Mouse (Mus musculus) neural tube, embryonic 10.5 days (tissue): ENCODE measurements around the gene Fyn.

Experiments used
- DNase-seq: peaks from one replicate; pipeline ENCODE4 v3.0.0-alpha.2; 2017; ENCODE audit warnings: low spot score; ENCODE audit errors: extremely low spot score

The Fyn gene

DNA sequence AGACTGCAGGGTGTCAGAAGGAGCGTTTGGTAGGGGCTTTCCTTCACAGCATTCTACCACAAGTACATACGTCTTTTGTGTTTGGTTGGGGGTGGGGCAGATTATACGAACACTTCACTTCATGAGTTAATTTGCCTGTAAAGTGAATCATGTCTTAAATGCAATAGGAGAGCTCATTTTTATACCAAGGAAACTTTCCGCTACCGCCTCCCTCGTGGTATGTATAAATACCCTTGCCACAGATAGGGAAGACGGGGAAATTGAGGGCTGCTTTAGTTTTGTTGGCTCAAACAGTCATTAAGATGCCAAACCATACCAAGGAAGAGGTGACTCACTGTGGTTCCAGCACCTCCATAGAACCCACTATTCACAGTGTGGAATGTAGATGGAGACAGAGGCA is 137.0 kb downstream of the Fyn start:
- DNase-seq = no peak

- DNase-seq = no peak
Observed at GRCm38 (mm10) chr10:39506353-39506752, 137.7 kb downstream of the Fyn start.

- DNase-seq = no peak
Observed at GRCm38 (mm10) chr10:39506831-39507230, 138.2 kb downstream of the Fyn start.

GRCm38 (mm10) chr10:39508801-39509200 is 140.1 kb downstream of the Fyn start:
- DNase-seq = no peak

DNA sequence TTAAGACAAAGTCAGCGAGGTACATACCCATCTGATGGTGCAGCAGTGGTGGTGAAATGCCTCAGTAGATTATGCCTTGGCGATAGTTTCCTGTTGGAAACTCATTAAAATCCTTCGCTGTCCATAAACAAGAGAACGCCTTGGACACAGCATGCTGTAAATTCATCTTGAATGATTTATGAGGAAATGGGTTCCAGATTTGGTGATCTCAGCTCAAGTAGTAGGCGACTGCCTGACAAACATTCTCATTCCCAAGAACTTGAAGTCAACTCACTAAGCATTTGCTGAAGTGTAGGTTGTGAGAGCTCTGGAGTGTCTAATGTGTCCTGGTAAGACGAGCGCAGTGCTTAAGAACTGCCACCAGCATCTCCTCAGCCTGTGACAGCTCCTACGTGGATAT is 141.3 kb downstream of the Fyn start:
- DNase-seq = no peak

GRCm38 (mm10) chr10:39512631-39513314 is 144.1 kb downstream of the Fyn start:
- DNase-seq = no peak

DNA sequence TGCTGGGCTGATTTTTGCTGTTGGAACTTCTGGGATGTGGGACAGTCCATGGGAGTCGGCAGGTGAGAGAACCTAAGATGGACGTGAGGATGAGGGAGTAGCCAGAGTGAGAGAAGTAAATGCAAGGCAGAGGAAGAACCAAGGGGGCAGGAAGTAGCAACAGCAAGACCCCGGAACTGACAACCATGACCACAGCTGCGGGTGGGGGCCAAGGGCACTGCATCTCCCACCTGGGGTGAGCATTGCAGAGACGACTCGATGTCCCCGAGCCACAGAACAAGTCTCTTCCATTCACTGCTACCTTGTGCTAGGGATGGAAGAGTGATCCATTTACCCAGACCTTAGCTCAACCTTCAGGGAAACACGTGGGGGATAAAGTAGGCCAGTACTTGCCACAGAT is 146.3 kb downstream of the Fyn start:
- no peak for DNase-seq

DNA sequence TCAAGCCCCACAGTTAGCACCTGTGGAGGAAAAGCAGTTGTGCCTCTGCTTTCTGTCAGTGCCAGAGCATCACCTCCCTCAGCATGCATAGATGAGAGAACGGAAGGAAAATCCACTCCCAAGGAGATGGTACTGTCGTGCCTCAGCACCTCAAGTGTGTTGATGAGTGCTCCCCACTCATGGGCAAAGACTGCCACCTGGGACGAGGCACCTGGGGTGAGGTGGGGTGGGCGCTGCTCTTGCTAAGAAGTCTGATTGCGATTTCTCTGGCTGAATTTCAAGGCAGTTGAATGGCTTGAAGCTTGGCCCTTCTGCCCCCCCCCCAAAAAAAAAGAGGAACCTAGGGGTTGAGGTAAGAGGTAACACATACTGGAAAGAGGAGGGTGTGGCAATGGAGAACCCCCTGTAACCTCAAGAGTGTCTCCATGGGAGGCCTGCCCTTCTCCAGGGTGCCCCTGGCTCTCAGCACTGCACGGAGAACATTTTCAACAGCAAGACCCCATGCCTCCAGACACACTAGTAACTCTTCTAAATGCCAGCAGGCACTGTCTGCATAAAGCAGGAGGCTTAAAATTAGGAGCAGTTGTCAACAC is 148.0 kb downstream of the Fyn start:
- no peak for DNase-seq

- no peak for DNase-seq
Observed at GRCm38 (mm10) chr10:39517375-39517774, 148.7 kb downstream of the Fyn start.

DNA sequence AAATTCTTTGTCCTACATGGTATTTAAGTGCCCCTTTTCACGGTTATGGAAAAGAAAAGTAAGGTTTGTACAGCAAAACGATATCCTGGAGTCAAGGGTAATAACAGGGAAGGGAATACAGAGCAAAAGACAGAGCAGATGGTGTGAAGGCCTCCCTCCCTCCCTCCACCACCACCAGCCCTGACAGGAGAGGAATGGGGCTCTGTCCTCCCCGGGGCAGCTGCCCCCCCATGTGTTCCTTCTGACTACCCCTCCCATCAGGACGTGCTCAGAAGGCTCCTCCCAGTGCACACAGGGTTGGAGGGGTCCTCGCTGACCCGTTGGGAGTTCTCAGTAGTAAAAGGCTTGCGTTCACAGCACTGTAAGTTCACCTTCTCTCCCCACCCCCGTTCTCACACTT is 149.6 kb downstream of the Fyn start:
- no peak for DNase-seq

DNA sequence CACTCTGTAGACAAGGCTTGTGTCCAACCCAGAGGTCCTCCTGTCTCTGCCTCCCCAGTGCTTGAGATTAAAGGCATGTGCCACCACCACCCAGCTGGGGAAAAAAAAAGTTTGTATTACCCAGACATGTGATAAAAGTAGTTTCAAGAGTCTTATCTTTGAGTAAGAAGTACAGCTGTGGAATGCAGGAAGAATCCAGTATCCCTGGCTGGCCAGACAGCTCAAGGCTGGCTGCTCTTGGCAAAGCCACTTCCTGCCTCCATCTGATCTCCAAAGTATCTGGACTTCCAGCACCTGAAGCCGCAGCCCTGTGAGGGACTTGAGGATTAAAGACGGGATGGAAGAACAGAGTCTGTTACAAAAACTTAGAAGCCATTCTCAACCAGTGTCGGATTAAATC is 150.2 kb downstream of the Fyn start:
- DNase-seq = no peak

GRCm38 (mm10) chr10:39520123-39520989 is 151.7 kb downstream of the Fyn start:
- DNase-seq = no peak

DNA sequence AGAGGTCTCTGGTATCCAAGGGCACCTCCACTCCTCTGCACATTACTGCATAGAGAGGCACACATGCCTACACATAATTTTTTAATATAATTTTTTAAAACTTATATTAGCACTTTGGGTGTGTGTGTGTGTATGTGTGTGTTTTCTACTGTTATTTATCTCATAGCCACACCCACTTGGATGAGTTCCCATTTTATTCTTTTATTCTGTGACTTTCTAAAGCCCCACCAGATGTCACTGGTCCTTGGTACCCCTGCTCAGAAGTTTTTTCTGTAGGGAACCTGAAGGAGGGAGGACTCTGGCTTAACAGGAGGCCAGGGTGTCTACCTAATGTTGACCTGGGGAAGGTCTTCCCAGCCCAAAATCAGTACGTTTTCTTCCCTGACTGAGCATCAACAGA is 152.7 kb downstream of the Fyn start:
- DNase-seq = no peak

DNA sequence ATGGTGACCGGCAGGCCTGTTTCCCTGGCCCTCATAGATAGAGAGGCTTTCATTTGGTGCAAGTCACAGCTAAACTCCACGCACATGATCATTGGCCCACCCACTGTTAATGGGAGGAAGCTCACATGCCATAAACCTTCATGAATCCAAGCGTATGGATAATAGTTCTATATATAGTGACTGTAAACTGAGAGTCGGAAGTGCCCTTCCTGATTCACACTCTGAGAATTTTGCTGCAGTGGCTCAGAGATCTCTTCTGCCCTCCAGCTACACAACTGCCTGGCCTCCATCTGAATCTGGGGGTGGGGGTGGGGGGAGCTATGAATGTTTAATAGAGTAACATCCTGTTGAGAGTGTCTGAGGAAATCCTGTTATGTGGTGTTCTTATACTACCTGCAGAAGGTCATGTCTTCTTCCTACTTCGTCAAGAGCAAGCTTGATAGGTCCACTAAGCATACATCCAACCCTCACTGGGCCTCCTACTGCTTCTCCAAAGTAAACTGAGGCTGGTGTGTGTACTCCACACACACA is 153.3 kb downstream of the Fyn start:
- DNase-seq = no peak

DNA sequence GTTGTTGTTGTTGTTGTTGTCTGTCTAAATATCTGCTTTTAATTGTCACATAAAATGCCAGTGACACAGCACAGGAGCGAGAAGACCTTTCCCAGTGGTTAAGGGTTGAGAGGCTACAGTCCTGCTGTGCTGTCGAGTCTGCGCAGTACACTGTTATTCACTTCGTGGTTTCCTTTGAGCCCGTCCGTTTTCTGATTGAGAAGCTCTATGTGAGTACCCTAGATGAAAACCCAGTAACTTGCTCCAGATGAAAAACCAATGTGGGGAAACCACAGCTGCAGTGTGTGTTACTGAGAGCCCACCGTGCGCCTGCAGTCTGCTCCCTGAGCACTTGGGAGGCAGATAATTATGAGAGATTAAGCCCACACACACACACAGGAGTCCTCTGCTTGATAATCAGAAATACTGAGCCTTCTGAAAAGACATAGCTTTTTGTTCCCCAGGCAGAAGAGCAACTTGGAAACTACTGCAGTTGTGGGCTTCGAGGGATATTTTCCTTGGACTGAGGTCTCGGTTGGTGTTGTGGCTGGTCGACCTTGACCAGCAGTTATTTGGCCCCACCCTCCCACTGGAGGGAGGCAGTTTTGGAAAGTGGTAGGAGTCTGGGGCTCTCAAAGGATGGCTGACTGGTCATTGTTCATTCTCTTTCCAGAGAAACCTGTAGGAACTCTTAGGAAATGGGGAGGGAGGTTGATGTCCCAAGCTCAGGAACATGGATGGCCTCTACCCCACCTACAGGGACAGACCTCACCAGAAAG is 154.4 kb downstream of the Fyn start:
- no peak for DNase-seq

DNA sequence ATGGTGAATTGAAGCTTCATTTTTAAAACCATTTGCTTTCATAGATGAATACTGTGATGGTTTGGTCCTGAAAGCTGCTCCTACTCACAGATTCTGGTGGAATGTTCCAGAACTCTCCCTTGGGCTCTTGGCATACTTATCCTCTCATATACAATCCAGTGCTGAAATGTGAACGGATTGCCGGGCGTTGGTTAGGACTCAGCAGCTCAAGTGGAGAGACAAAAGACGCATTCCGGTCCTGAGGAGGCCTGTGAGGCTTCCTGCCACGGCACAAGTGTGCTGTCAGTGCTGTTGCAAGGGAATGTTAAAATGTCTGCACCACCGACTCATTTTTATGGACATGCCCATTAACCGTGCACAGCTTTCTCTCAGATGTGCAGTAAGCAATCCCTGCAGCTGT is 155.7 kb downstream of the Fyn start:
- DNase-seq = no peak

GRCm38 (mm10) chr10:39525431-39525830 is 156.8 kb downstream of the Fyn start:
- no peak for DNase-seq

GRCm38 (mm10) chr10:39527113-39527512 is 158.5 kb downstream of the Fyn start:
- DNase-seq = no peak

GRCm38 (mm10) chr10:39529179-39529578 is 160.5 kb downstream of the Fyn start:
- no peak for DNase-seq

- no peak for DNase-seq
Observed at GRCm38 (mm10) chr10:39532008-39532740, 163.5 kb downstream of the Fyn start.

- no peak for DNase-seq
Observed at GRCm38 (mm10) chr10:39532823-39533222, 164.2 kb downstream of the Fyn start.
